Mouse (Mus musculus): ENCODE measurements around the gene Unc5a.

DNA sequence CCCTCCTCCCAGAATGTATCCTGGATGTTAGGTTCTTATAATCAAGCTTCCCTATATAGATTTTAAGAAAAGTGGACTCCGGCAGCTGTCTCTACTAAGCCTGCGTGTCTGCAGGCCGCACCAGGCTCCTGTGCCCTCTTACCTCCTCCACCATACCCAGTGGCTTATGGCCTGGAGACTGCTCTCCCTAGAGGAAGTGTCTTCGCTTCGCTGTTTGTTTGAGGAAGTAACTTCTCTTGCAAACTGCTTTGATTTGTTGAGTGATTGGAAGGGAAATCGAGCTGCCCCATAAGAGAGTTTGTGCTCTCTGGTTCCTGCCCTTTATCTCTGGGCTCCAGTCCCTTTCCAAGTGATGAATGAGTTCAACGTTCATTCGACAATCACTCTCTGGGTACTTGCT lies 33.8 kb downstream of the Unc5a start:
- TF ChIP-seq POLR2A (IDR thresholded peaks at IDR 0.05; ENCODE audit: insufficient read length, low read depth) (no peak), POLR2AphosphoS2 (IDR thresholded peaks at IDR 0.05; ENCODE audit: insufficient read length, low read depth) (no peak), REST (IDR thresholded peaks at IDR 0.05; ENCODE audit: insufficient read depth, insufficient read length) (no peak), MYOG (IDR thresholded peaks at IDR 0.05; ENCODE audit: control insufficient read depth in 1 of 3, insufficient read depth in 1 of 3, insufficient read length in 2 of 3, low read depth in 2 of 3) (no peak), TCF12 (IDR thresholded peaks at IDR 0.05; ENCODE audit: insufficient read depth, poor library complexity, severe bottlenecking) (no peak), USF1 (IDR thresholded peaks at IDR 0.05; ENCODE audit: low read depth) (no peak), MYOD1 (IDR thresholded peaks at IDR 0.05; ENCODE audit: control insufficient read depth in 1 of 3, insufficient read length in 2 of 3, low read depth in 2 of 3) (no peak), MAX (IDR thresholded peaks at IDR 0.05; ENCODE audit: low read depth) (no peak), CEBPB (IDR thresholded peaks at IDR 0.05; ENCODE audit: insufficient read depth, poor library complexity, severe bottlenecking) (no peak)

All from myocyte (in vitro differentiated cells).